Mouse (Mus musculus) heart, adult 2 months (tissue): Measurements from ENCODE around the gene Abca7.

ENCODE experiments used
- CTCF ChIP-seq: fragments of 200-600 bp; IDR thresholded peaks from 2 replicates; pipeline ENCODE4 v1.8.1; 2022; ENCODE audit warnings: antibody characterized with exemption, mild to moderate bottlenecking, moderate library complexity
- POLR2A ChIP-seq: fragments of 200-500 bp; IDR thresholded peaks from 2 replicates; pipeline ENCODE4 v1.6.1; 2011; ENCODE audit warnings: mild to moderate bottlenecking, low read depth, low read length, control low read depth; ENCODE audit not compliant: insufficient read depth

DNA sequence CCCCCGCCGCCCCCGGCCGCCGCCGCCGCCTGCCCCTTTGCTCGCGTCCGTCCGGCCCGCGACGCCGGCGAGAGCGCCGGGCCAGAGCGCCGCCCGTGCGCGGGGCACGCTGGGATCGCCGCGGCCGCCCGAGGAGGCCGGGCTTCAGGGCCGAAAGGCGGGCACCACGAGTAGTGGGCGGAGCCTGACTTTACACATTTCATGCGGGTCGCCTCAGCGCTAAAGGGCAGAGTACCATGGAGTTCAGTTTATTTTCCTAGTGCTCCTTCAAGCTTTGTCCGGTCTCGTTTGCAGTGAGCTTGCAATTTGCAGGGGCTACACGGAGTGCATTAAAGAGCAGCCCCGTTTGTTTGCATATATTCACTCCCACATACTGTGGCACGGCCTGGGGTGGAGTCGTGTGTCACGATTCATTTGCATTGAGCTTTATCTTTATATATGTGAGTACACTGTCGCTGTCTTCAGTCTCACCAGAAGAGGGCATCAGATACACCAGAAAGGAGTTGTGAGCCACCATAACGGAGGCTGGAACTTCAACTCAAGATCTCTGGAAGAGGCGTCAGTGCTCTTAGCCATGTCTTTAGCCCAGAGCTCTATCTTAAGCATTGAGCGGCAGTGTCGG lies 12.0 kb upstream of the Abca7 start, which contains the start of gene Tmem259:
- 0 out of 2 replicates have a peak, but pooled peaks have one; percentile 8 for TF ChIP-seq POLR2A
- TF ChIP-seq CTCF, result peak; percentile 69
